Mouse (Mus musculus) limb, embryonic 11.5 days (tissue): Measurements from ENCODE around the gene Dapk3. TPM values are rescaled to one million over a fixed set of nuclear protein-coding genes. Genes with fewer than 3 reads are reported as not detected.

Experiments
- ATAC-seq: fragments of 200-750 bp; cut with Nextera tagmentation; 2 replicates; pipeline ENCODE4 v1.8.0; 2017; ENCODE audit warnings: low read depth; ENCODE audit not compliant: insufficient number of reproducible peaks, low FRiP score, low TSS enrichment
- DNase-seq: peaks from one replicate; pipeline ENCODE4 v3.0.0-alpha.2; 2015; ENCODE audit warnings: low spot score
- H3K27ac ChIP-seq: fragments of 300-500 bp; sonication (generic); replicated peaks from 2 replicates; pipeline ENCODE4 v1.5.1; 2014; ENCODE audit warnings: low read depth, mild to moderate bottlenecking, low read length
- H3K27me3 ChIP-seq: fragments of 300-500 bp; sonication (generic); 2 replicates; pipeline ENCODE4 v1.6.1; 2014; ENCODE audit warnings: mild to moderate bottlenecking, low read length, mixed read lengths; ENCODE audit not compliant: control insufficient read depth, insufficient read depth
- H3K36me3 ChIP-seq: fragments of 300-500 bp; sonication (generic); 2 replicates; pipeline ENCODE4 v1.6.1; 2014; ENCODE audit warnings: mild to moderate bottlenecking, low read length, moderate library complexity, mixed read lengths; ENCODE audit not compliant: control insufficient read depth, insufficient read depth
- H3K4me1 ChIP-seq: fragments of 300-500 bp; sonication (generic); 2 replicates; pipeline ENCODE4 v1.6.1; 2014; ENCODE audit warnings: low read length, mixed read lengths; ENCODE audit not compliant: control insufficient read depth, insufficient read depth
- H3K4me2 ChIP-seq: fragments of 300-500 bp; sonication (generic); 2 replicates; pipeline ENCODE4 v1.6.1; 2014; ENCODE audit warnings: low read depth, mild to moderate bottlenecking, moderate library complexity; ENCODE audit not compliant: severe bottlenecking
- H3K4me3 ChIP-seq: fragments of 300-500 bp; sonication (generic); 2 replicates; pipeline ENCODE4 v1.5.1; 2014; ENCODE audit warnings: low read depth, low read length
- H3K9ac ChIP-seq: fragments of 300-500 bp; sonication (generic); 2 replicates; pipeline ENCODE4 v1.6.1; 2014; ENCODE audit warnings: mild to moderate bottlenecking, low read length
- H3K9me3 ChIP-seq: fragments of 300-500 bp; sonication (generic); 2 replicates; pipeline ENCODE4 v1.6.1; 2016; ENCODE audit warnings: low read length; ENCODE audit not compliant: control insufficient read depth
- WGBS: fragments of 180-500 bp; shearing (Covaris S2); extraction: QIAGEN DNeasy Blood & Tissue Kit; methylation state at CpG from one replicate; pipeline ENCODE4 v1.1.7; 2014; 5-methylcytosine and 5-hydroxymethylcytosine counted together
- polyA plus RNA-seq: library from polyadenylated mRNA; unstranded; fragments of >200 nt; fragmentation: Nextera tagmentation; extraction: Ambion mirVana; gene quantifications from 2 replicates; pipeline ENCODE4 v1.2.1, GENCODE M21; 2014

Dapk3 gene
- polyA plus RNA-seq, 1 experiment from 2014 or later = 43.3 TPM

- H3K36me3 ChIP-seq = peaks cover 41% of the 10 kb centered on the region
- H3K4me1 ChIP-seq = peaks cover 28% of the 10 kb centered on the region
- H3K27me3 ChIP-seq = no peaks in the 10 kb centered on the region
- no peak overlapping the region for H3K4me2 ChIP-seq
- 92% methylated on average over 7 of the region's 7 CpGs for WGBS
- ATAC-seq (no peak), DNase-seq (no peak)
- H3K9ac ChIP-seq = peak overlapping the region; percentile 7; the same call in 1 of the 2 replicates
- H3K27ac ChIP-seq = no peak overlapping the region
- no peak overlapping the region for H3K4me3 ChIP-seq
- H3K9me3 ChIP-seq = no peaks in the 10 kb centered on the region
Measured at GRCm38 (mm10) chr10:81143157-81143633, 39.6 kb upstream of the Dapk3 start.

GRCm38 (mm10) chr10:81143845-81144437 lies 38.9 kb upstream of the Dapk3 start:
- 96% methylated on average over 52 of the region's 52 CpGs for WGBS
- DNase-seq (no peak), ATAC-seq (no peak)
- Histone ChIP-seq H3K4me1 (peaks cover 22% of the 10 kb centered on the region), H3K4me3 (no peak overlapping the region), H3K27me3 (no peaks in the 10 kb centered on the region), H3K9ac (no peak overlapping the region), H3K27ac (no peak overlapping the region), H3K9me3 (no peaks in the 10 kb centered on the region), H3K36me3 (peaks cover 47% of the 10 kb centered on the region), H3K4me2 (no peak overlapping the region)

- DNase-seq (no peak), ATAC-seq (no peak)
- Histone ChIP-seq H3K4me3 (no peak overlapping the region), H3K9ac (no peak overlapping the region), H3K9me3 (no peaks in the 10 kb centered on the region), H3K27ac (no peak overlapping the region), H3K4me2 (no peak overlapping the region), H3K27me3 (no peaks in the 10 kb centered on the region), H3K36me3 (peaks cover 47% of the 10 kb centered on the region), H3K4me1 (peaks cover 18% of the 10 kb centered on the region)
- WGBS = 97% methylated on average over 27 of the region's 27 CpGs
Measured at GRCm38 (mm10) chr10:81144667-81145066, 38.1 kb upstream of the Dapk3 start.

GRCm38 (mm10) chr10:81145307-81145706 lies 37.5 kb upstream of the Dapk3 start:
- H3K9ac ChIP-seq = no peak overlapping the region
- H3K9me3 ChIP-seq = no peaks in the 10 kb centered on the region
- H3K27ac ChIP-seq = no peak overlapping the region
- H3K27me3 ChIP-seq = no peaks in the 10 kb centered on the region
- no peak overlapping the region for H3K4me2 ChIP-seq
- peaks cover 50% of the 10 kb centered on the region for H3K36me3 ChIP-seq
- 92% methylated on average over 6 of the region's 6 CpGs for WGBS
- H3K4me1 ChIP-seq = peaks cover 12% of the 10 kb centered on the region
- H3K4me3 ChIP-seq = no peak overlapping the region
- ATAC-seq (no peak), DNase-seq (no peak)

- Histone ChIP-seq H3K9me3 (no peaks in the 10 kb centered on the region), H3K9ac (no peak overlapping the region), H3K4me2 (no peak overlapping the region), H3K4me3 (no peak overlapping the region), H3K27me3 (no peaks in the 10 kb centered on the region), H3K36me3 (peaks cover 50% of the 10 kb centered on the region), H3K4me1 (peaks cover 7% of the 10 kb centered on the region), H3K27ac (no peak overlapping the region)
- DNase-seq (no peak), ATAC-seq (no peak)
- 87% methylated on average over 7 of the region's 7 CpGs for WGBS
Measured at GRCm38 (mm10) chr10:81145778-81146177, 37.0 kb upstream of the Dapk3 start.

GRCm38 (mm10) chr10:81146296-81146695 lies 36.5 kb upstream of the Dapk3 start:
- Histone ChIP-seq H3K4me2 (no peak overlapping the region), H3K9me3 (no peaks in the 10 kb centered on the region), H3K4me1 (0 out of 2 replicates have a peak, but pooled peaks cover 4% of the 10 kb centered on the region), H3K9ac (no peak overlapping the region), H3K36me3 (peaks cover 50% of the 10 kb centered on the region), H3K27ac (no peak overlapping the region), H3K27me3 (no peaks in the 10 kb centered on the region), H3K4me3 (no peak overlapping the region)
- ATAC-seq (no peak), DNase-seq (no peak)
- 83% methylated on average over 4 of the region's 4 CpGs for WGBS

- no peaks in the 10 kb centered on the region for H3K27me3 ChIP-seq
- H3K4me3 ChIP-seq = no peak overlapping the region
- no peaks in the 10 kb centered on the region for H3K9me3 ChIP-seq
- no peak for DNase-seq
- WGBS = 74% methylated on average over 6 of the region's 6 CpGs
- no peak for ATAC-seq
- no peak overlapping the region for H3K27ac ChIP-seq
- H3K4me1 ChIP-seq = no peaks in the 10 kb centered on the region
- H3K4me2 ChIP-seq = no peak overlapping the region
- peaks cover 55% of the 10 kb centered on the region for H3K36me3 ChIP-seq
- no peak overlapping the region for H3K9ac ChIP-seq
Measured at GRCm38 (mm10) chr10:81151261-81151660, 31.5 kb upstream of the Dapk3 start.

GRCm38 (mm10) chr10:81152609-81153008 lies 30.2 kb upstream of the Dapk3 start:
- Histone ChIP-seq H3K9ac (no peak overlapping the region), H3K27me3 (no peaks in the 10 kb centered on the region), H3K4me2 (no peak overlapping the region), H3K4me3 (no peak overlapping the region), H3K9me3 (no peaks in the 10 kb centered on the region), H3K4me1 (no peaks in the 10 kb centered on the region), H3K27ac (no peak overlapping the region), H3K36me3 (peaks cover 55% of the 10 kb centered on the region)
- DNase-seq = no peak
- no peak for ATAC-seq
- 81% methylated on average over 12 of the region's 12 CpGs for WGBS

- no peak overlapping the region for H3K9ac ChIP-seq
- H3K27me3 ChIP-seq = no peaks in the 10 kb centered on the region
- H3K4me3 ChIP-seq = no peak overlapping the region
- H3K27ac ChIP-seq = no peak overlapping the region
- no peaks in the 10 kb centered on the region for H3K9me3 ChIP-seq
- no peaks in the 10 kb centered on the region for H3K4me1 ChIP-seq
- ATAC-seq = no peak
- H3K4me2 ChIP-seq = no peak overlapping the region
- DNase-seq = no peak
- peaks cover 53% of the 10 kb centered on the region for H3K36me3 ChIP-seq
- whole genome bisulfite sequencing = 90% methylated on average over 12 of the region's 12 CpGs
Measured at GRCm38 (mm10) chr10:81154313-81154712, 28.5 kb upstream of the Dapk3 start.
